Mouse (Mus musculus): Measurements from ENCODE around the gene Sik1.

The Sik1 gene

DNA sequence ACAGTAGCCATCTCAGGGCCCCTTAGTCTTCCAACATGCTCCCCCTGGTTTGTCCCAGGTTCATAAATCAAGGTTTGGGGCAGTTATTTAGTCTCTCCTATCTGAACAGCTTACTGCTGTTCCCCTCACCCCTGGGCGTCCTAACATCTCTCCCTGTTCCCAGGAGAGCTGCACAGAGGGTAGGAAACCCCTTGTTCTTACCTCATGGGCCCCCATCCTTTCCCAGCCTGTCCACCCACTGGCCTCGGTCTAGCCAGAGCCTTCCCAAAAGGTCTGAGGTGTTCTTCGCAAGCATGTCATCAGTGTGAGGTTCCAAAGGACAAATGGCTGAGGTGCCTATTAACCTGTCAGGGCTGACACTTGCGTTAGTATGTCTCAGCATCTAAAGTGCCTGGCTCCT, 1.6 kb upstream of the Sik1 start:
- no peak for DNase-seq (ENCODE audit: inconsistent age in 2 of 2, low spot score in 1 of 2)

DNA sequence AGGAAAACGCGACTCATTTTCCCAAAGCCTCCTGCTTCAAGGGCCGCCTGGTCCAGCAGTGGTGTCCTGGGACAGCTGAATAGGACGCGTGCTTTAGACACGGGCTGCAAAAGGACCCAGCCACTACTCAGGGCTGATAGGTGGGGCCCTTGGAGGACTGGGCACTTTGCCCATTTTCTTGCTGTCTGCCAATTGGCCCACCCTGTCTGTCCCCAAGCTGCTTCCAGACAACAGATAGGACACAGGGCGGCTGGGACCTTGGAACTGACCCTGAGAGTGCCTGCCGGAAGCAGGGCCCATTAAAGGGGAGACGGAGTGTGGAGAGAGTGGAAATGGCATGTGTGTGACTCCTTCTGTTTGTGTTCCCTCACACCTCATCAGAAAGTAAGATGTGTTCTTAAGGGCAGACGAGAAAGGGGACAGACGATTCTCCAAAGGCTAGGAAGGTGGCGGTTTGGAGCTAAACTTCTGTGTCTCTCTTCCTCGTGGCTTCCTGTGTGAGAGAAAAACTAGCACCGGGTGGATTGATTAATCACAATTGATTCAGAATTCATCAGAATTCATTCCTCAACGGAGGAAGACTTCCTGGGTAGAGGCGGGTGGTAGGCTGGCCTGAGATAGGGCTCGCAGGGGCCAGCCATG, 1.0 kb upstream of the Sik1 start:
- peak; percentile 93 to 96 for DNase-seq (ENCODE audit: inconsistent age in 2 of 2, low spot score in 1 of 2)

DNA sequence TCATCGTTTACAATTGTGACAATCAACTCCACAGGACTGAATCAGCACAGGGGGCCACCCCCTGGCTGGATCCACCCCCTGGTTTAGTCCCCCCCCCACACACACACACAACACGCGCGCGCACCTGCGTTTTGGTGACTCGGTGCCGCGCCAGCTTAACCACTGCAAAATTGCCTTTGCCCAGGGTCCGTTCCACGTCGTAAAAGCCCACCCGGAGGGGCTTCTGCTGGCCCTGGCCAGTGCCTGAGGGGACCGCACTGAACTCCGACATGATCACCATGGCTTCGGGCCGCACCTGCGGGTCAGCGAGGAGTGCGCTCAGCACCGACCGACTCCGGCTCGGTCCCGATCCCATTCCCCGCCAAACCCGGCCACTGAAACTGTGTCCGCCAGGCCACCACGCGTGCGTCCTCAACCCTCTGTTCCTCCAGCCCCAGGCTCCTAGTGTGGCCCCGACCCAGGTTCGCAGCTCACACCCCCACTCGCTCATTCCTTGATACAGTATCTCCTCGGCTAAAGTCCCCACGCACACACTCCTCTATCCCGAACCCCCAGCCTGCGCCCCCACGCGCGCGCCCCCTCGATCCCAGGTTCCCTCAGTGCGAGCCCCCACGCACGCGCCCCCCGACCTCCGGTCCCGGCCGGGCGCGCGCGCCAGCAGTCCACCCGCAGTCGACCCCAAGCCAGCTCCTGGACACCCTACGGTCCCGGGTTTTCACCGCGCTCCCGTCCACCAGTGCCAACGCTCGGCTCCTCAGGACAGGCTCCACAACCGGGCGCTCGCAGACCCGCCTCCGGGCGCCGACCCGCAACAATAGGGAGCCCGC, 621 bp downstream of the Sik1 start:
- DNase-seq (ENCODE audit: inconsistent age in 2 of 2, low spot score in 1 of 2): peak; percentile 74 to 87

DNA sequence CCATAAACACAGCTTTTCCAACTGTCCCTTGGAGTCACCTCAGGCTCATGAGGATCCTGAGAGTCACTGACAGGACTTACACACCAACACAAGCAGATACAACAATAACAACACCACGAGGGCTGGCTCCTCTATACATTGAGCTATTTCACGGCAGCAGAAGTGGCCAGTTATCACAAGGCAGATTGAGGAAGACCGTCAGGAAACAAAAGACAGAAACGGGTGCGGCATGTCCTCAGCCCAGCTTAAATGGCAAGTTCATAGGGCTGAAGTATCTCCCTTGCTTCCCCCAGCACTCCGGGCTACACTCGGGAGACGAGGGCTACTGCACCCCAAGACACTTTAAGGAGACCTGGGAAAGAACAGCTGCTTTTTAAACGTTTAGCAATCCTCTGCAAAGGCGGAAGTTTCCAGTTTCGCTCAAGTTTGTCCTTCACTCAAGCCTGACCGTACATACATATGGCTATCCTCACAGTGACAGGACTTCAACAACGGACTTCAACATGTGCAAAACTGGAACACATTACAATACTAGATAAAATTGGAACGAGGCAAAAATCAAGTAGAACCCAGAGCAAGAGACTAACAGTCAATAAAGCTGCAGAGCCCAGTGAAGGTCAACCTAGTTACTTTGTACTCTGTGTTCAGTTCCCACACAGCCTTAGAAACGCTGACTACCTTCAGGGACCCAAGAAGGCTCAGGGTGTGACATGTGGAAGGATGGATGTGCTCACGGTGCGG, 2.0 kb downstream of the Sik1 start:
- peak in 1 of 2 experiments; percentile 72 for DNase-seq (ENCODE audit: inconsistent age in 2 of 2, low spot score in 1 of 2)

DNA sequence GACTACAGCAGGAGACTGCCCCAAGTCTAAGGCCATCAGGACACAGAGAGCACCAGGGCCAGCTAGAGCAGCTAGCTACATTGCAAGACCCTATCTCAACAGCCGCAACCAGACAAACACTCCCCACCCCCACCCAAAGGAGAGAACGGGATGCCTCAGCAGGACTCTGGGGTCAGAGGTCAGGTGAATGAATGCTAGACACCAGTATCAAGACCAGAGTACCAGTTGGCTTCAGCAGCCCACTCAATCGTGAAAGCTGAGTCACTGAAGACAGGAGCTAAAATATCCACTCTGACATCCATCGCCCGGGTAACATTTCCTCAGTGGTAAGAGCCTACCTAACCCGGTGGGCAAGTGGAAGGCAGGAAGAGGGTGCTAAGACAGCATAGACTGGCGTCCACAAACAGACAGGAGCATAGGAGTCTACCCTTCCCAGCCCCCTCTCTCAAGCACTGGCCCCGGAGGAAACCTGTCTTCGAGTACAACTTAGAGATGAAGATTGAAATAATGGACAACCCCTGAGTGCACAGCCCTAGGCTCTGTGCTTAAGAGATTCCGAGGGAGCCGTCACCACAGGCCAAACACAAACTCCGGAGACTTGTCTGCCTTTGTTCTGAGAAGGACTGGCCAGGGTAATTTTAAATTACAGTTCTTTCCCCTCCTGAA, 2.7 kb downstream of the Sik1 start:
- peak in 1 of 2 experiments; percentile 60 for DNase-seq (ENCODE audit: inconsistent age in 2 of 2, low spot score in 1 of 2)

DNA sequence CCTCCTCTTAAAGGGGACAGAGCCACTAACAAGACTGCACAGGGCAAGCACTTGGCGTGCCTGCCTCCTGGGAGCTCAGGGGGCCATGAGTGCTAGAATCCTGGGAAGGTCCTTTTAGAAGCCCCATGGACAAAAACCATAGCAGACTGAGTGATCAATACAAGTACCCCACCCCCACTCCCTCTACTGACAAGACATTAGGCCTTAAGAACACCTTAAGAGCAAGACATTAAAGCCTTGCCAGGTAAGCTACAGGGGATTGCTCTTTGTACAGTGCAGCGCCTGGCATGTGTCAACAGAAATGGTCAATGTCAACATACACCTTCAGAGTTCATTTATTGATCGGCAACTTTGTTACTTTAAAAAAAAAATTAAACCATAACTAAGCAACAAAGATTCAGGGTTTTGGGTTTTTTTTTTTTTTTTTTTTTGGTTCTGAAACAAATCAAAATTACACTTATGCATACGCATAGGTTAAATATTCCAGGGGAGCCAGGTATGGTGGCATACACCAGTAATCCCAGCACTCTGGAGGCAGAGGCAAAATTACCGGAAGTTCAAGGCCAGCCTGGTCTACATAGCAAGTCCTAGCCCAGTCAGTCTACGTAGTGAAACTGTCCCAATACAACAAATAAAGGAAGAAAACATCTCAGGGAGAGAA, 3.7 kb downstream of the Sik1 start:
- DNase-seq (ENCODE audit: inconsistent age in 2 of 2, low spot score in 1 of 2): no peak

DNA sequence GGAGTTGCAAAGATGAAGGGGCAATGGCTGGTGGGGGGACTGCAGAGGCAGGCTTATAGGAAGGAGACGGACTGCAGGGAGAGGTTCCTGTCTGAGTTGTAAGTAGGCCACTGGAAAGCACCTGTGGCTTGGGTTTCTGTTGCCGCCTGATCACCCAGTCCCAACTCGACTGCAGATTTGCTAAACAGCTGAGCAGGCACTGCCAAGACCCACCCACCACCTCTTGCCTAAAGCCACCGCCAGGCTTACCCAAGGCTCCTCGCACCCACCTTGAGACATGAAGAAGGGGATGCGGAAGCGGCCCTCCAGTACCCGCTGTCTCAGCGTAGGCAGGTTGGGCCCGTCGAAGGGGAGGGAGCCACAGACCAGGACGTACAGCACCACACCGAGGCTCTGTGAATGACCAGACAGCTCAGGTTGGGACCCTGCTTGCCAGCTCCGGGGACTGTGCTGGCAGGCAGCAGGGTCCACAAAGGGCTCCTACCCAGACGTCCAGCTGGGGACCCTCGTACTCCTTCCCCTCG, 5.1 kb downstream of the Sik1 start:
- DNase-seq (ENCODE audit: inconsistent age in 2 of 2, low spot score in 1 of 2): no peak

DNA sequence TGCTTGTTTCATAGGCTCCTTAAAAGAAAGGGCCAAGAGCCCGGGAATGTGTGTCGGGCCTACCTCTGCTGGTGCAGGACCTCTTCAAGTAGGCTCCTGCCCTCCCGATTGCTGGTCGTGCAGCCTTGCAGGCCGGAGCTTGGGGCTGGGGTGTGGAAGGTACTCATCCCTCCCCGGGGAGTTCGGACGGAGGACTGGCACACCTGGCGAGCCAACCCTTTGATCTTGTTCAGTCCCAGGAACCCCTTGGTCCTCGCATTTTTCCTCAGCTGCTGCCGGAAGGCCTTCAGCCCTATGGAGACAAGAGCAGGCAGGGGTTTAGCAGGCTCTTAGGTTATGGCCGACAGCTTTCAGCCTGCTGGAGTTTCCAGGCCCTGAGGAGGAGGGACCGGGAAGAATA, 8.6 kb downstream of the Sik1 start:
- no peak for DNase-seq (ENCODE audit: inconsistent age in 2 of 2, low spot score in 1 of 2)

DNA sequence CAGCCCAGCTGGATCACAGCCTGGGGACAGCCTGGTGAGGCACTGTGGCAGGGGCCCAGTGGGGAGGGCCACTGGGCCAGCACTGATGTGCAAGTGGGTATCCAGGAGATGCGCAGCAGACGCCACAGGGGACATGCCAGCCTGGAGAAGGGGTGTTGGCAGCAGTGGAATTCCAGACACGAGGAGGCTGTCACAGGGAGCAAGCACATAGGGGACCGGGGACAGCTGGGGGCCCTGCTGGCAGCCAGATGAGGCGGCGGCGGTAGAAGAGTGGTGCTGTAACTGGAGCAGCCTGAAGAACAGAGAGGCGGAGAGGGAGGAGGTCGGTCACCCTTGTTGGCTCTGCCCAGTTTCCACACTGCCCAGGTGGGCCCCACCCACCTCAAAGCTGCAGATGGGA, 9.3 kb downstream of the Sik1 start:
- DNase-seq (ENCODE audit: inconsistent age in 2 of 2, low spot score in 1 of 2): no peak

DNA sequence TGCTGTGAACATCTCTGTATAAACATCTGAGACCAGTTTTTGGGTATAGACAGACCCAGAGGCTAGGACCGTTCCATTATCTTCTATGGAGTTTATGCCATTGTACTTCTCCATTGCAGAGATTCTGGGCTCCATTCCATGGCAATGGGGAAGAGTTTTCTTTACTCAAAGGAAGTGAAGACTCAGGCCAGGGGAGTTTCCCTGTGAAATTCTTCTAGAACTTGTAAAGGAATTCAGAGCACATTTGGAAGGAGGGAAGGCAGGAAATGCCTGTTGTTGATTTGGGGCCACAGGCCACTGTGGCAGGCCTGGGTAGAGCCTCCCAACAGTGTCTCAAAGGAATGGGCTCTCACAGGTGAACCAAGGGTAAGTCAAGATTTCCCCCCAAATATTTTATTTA, 11.7 kb downstream of the Sik1 start:
- no peak for DNase-seq (ENCODE audit: inconsistent age in 2 of 2, low spot score in 1 of 2)

DNA sequence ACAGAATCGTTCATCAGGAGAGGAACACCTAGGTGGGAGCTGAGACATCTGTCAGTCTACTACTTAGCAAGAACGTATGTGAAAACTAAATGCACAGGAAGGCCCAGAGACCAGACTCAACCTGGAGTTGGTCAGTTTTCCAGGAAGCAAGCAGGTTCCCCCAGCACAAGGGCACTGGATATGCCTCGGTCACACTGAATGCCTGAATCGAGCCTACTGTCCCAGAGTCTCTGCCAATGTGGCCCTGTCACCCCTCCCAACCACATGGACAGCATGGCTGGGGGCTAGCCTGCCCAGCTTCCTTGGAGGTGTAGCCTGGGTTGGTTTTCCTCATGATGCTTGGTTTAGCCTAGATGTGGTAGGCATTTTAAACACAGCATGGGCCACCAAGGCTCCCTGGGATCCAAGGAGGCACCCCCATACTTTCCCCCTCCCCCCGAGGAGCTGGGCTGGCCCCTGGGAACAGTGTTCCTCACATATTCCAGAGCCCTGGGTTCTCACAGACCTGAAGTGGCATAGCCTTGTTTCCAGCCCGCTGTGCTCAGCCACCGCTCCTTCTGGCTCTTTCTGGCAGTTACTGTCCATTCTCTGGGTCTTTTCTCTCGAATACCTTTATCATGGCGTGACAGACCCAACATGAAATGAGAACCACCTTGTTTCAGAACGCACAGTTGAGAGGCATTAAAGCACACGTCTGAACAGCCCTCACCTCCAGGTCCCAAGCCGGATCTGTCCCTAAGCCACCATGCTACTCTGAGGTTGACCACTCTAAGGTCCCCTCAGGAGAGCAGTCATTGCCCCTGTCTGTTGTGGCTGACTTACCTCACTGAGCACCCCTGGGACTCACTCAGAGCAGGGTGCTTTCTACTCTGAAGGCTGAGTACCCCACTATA, 12.4 kb downstream of the Sik1 start:
- peak in 1 of 2 experiments; percentile 20 for DNase-seq (ENCODE audit: inconsistent age in 2 of 2, low spot score in 1 of 2)

DNA sequence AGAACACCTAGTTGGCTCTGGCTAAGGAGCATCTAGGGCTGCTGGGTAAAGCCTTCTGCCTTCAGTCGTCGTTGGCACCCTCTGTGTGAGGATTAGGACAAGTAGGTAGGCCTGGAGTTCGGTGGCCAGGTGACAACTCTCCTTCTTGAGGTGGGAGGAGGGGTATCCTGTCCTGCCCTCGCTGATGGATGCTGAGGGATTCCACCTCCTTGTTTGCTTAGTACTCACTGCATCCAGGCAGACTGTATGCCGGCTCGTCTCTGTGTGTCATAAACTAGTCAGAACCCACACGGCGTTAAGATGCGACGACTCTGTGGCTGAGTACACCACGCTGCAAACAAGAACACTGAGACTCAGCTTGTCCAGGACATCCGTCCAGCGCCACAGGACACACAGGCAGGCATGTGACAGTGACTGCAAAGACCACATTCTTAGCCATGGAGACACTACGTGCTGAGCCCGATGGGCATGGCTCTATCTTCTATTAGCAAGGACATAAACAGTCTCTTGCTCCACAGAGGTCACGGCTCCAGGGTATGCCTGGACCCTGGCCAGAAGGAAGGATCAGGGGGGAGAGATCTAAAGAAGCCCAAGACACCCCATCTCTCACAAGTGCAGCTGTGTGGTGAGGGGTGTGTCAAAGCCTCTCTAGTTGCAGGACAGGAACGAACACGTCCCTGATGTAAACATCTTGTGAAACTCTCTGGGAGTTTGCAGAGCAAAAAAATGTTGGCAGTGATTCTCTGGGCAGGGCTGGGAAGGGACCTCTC, 13.6 kb downstream of the Sik1 start:
- peak in 1 of 2 experiments; percentile 78 for DNase-seq (ENCODE audit: inconsistent age in 2 of 2, low spot score in 1 of 2)

DNA sequence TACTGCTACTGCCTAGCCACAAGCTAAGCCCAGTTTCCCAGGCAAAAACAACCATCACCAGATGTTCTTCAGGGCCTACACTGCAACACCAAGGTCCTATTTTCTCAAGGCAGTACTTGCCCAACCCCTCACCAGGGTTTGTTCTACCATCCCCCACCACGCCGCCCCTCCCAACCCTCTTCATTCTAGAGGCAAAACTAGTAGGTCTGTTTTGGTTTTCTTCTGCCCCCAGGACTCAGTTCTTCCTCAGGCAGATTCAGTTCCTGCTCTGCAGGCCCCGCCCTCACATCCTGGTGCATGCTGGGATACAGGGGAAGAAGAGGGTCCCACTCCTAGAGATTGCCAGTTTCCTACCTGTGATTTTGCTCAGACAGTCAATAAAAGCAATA, 14.2 kb downstream of the Sik1 start:
- DNase-seq (ENCODE audit: inconsistent age in 2 of 2, low spot score in 1 of 2): peak in 1 of 2 experiments; percentile 61

DNA sequence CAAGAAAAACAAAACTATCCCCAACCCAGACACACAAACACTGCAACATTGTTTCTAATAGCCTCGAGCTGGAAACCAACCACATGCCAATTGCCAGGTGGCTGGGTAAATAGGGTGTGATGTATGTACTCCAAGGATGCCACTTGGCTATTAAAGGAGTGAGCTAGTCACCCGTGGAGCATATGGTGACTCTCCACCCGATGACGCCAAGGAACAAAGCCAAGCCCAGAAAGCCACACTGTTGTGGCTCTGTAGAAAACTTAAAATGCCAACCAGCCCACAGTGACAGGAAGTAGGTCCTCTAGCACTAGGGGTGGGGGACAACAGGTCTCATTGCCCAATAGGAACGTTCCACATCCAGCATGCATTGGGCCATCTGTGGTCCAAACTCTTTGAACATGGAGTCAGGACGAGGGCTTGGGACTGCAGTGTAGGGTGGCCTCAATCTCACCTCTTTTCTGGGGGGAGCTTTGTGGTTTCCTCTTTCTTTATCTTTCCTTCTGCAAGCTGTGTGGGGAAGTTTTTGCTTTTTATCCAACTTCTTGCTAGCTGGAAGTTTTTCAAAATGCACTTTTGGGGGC, 15.1 kb downstream of the Sik1 start:
- DNase-seq (ENCODE audit: inconsistent age in 2 of 2, low spot score in 1 of 2): no peak

DNA sequence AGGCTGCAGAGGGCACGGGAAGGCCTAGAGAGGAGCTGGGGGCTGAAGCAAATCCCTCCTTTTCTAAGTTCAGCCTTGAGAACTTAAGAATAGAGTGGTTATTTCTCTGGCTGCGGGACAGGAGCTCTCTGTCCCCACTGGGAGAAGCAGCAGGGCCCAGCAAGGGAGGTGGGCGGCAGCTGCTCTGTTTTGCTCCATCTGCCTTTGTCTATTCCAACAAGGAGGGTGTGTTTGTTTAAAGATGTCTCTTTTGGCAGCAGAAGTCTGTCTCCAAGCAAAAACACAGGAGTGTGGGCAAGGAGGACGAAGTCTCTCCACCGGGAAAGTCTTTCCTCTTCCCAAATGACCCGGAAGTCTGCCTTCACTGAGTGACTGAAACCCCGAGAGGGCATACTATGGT, 18.8 kb downstream of the Sik1 start:
- DNase-seq (ENCODE audit: inconsistent age in 2 of 2, low spot score in 1 of 2): no peak

DNA sequence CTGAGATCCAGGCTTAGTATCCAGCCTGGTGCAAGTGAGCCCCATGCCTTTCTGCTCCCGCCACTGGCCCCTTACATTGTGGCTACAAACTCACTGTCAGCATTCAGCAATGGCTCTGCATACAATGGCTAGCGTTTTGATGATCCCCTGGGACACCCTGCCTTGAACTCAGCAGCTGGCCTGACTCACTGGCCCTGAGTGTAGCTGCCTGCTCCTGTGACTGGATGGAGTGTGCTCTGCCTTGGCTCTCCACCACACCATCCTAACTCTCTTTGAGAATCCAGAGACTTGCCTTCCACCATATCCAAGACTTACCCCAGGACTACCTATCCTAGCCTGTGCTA, 19.4 kb downstream of the Sik1 start:
- peak; percentile 42 to 73 for DNase-seq (ENCODE audit: inconsistent age in 2 of 2, low spot score in 1 of 2)

DNA sequence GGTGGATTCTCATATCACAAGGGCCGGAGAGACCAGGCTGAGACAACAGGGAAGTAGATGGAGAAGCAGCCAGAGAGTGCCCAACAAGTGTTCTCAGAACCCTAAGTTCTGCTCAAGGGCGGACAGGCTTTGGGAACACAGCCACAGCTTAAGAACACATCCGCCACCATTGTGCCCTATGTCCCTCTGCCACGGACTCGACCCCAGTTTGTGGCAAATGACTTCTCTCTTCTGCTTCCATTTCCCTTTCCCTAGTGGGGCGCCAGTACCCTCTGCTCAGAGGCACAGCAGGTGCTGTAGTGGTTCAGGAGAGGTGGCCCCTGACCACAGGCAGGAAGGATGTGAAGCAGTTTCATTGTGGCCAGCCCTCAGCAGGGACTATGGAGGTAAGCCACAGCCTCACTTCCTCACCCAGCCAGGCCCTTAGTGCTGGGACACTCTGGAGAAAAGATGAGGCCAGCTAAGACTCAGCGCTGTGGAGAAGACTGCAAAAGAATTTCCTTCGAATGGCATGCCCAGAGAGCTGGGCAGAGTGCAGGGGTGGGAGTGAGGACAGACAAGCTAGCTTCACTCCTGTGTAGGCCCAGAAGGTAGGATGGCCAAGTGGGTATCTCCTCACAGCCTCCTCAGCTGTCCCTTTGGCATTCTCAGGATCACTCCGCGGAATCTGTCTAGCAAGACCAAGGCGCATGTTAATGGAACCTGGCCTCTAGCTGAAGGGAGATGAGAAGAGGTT, 19.9 kb downstream of the Sik1 start:
- peak; percentile 41 to 64 for DNase-seq (ENCODE audit: inconsistent age in 2 of 2, low spot score in 1 of 2)
